Comparison of ENCODE assay signal across 11 mouse cellular contexts in the genomic region with DNA sequence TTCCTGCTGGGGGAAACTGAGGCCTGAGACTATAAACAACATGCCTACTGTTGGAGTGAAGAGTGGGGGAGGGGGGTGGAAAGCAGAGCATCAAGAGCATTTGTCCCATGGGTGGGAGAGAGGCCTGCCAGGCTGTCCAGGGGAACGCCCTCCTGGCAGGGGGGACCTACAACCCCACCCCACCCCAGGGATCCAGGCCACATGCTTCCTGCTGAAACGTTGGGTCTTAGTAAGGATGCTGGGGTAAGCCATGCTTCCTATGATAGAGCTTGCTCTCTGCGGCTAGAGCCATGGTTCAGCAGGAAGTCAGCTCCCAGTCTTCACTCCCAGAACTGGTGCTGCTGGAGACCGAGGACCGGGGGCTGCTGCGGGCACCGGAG. TPM values are rescaled to one million over a fixed set of nuclear protein-coding genes. Genes with fewer than 3 reads are reported as not detected.
DNase-seq lines count a peak whose midpoint lies in the region; ATAC-seq and TF ChIP-seq lines count a peak whose summit lies in the region.
"Had no signal": no experiment of that assay in that cellular context is flagged by ENCODE, and none has a peak within 500 bp of the region (broad histone marks: within the 10 kb centered on the region; RNA-seq: fewer than 3 reads in every experiment).

No protein-coding gene starts in this region.

- no peak for TF ChIP-seq EP300 in liver, embryonic 14.5 days (IDR thresholded peaks at IDR 0.05; ENCODE audit: low read depth)

- H3K27me3 ChIP-seq in heart, embryonic 11.5 days (ENCODE audit: control insufficient read depth, insufficient read depth, low read length): no peaks in the 10 kb centered on the region
- no peaks in the 10 kb centered on the region for H3K27me3 ChIP-seq in kidney, postnatal 0 days (ENCODE audit: insufficient read depth, low read length)
- no peaks in the 10 kb centered on the region for H3K27me3 ChIP-seq in liver, embryonic 14.5 days (ENCODE audit: control insufficient read depth, insufficient read depth, low read length)
- H3K27me3 ChIP-seq: embryonic facial prominence, embryonic 15.5 days had no signal

- no peak for DNase-seq in heart, adult 9 months (ENCODE audit: low spot score in 2 of 2)
- DNase-seq in kidney, postnatal 0 days (ENCODE audit: low spot score): no peak
- no peak for DNase-seq in kidney, adult 8-10 months
- DNase-seq in ES-E14 (ENCODE audit: low read depth, low spot score): no peak
- DNase-seq in liver, embryonic 14.5 days (ENCODE audit: low read depth in 3 of 3, low spot score in 3 of 3): no peak
- no peak for DNase-seq in adrenal gland, postnatal 36 days
- DNase-seq in B cell, adult 2 months: no peak
- DNase-seq: cerebellum, adult 11 months had no signal

- H3K27ac ChIP-seq in heart, embryonic 11.5 days (ENCODE audit: low read depth, low read length): peak overlapping the region; percentile 50
- H3K27ac ChIP-seq in kidney, postnatal 0 days: 0 out of 2 replicates have a peak overlapping the region, but pooled peaks have one; percentile 27
- H3K27ac ChIP-seq in ES-E14 (ENCODE audit: insufficient read depth, low read depth, low read length, poor library complexity, severe bottlenecking): peak overlapping the region; percentile 57
- no peak overlapping the region for H3K27ac ChIP-seq in liver, embryonic 14.5 days
- H3K27ac ChIP-seq: embryonic facial prominence, embryonic 15.5 days had no signal

- no peak for TF ChIP-seq CTCF in kidney, postnatal 0 days (IDR thresholded peaks at IDR 0.05; ENCODE audit: low read depth)
- TF ChIP-seq CTCF in liver, embryonic 14.5 days (IDR thresholded peaks at IDR 0.05; ENCODE audit: low read depth): no peak

- H3K4me1 ChIP-seq in heart, embryonic 11.5 days (ENCODE audit: control insufficient read depth, insufficient read depth, low read length): peaks cover 59% of the 10 kb centered on the region
- H3K4me1 ChIP-seq in kidney, postnatal 0 days (replicated peaks; ENCODE audit: insufficient read depth, low read length): peaks cover 18% of the 10 kb centered on the region
- peaks cover 12 to 56% of the 10 kb centered on the region in 2 experiments for H3K4me1 ChIP-seq in ES-E14 (ENCODE audit: control insufficient read depth in 2 of 2, insufficient read depth in 2 of 2, low read length in 2 of 2, poor library complexity in 1 of 2)
- H3K4me1 ChIP-seq in liver, embryonic 14.5 days (replicated peaks; ENCODE audit: control insufficient read depth in 2 of 2, insufficient read depth in 2 of 2, low read length in 1 of 2): peaks cover 8 to 68% of the 10 kb centered on the region in 2 experiments; a peak in 3 of 4 replicates

- no peaks in the 10 kb centered on the region for H3K9me3 ChIP-seq in heart, embryonic 11.5 days (replicated peaks; ENCODE audit: control insufficient read depth, low read length)
- H3K9me3 ChIP-seq in kidney, postnatal 0 days (replicated peaks; ENCODE audit: low read length): no peaks in the 10 kb centered on the region
- no peaks in the 10 kb centered on the region for H3K9me3 ChIP-seq in ES-E14 (ENCODE audit: control insufficient read depth, insufficient read depth, low read depth, low read length)
- no peaks in the 10 kb centered on the region for H3K9me3 ChIP-seq in liver, embryonic 14.5 days (ENCODE audit: control insufficient read depth, low read length)
- H3K9me3 ChIP-seq: embryonic facial prominence, embryonic 15.5 days had no signal

- H3K9ac ChIP-seq in heart, embryonic 11.5 days (ENCODE audit: low read depth, low read length): no peak overlapping the region; the same call in 1 of the 2 replicates
- H3K9ac ChIP-seq in kidney, postnatal 0 days (ENCODE audit: low read depth, low read length): no peak overlapping the region
- no peak overlapping the region; the same call in 1 of the 2 replicates for H3K9ac ChIP-seq in ES-E14 (ENCODE audit: insufficient read depth, low read depth, low read length, poor library complexity, severe bottlenecking)
- H3K9ac ChIP-seq in liver, embryonic 14.5 days (replicated peaks): no peak overlapping the region
- H3K9ac ChIP-seq: embryonic facial prominence, embryonic 15.5 days had no signal

- ATAC-seq in heart, embryonic 11.5 days (replicated peaks; ENCODE audit: insufficient number of reproducible peaks, low FRiP score, low TSS enrichment): no peak
- ATAC-seq in kidney, postnatal 0 days (replicated peaks; ENCODE audit: low FRiP score, low read depth): no peak
- no peak for ATAC-seq in liver, embryonic 14.5 days (ENCODE audit: insufficient read depth)
- ATAC-seq: midbrain, embryonic 16.5 days had no signal

- H3K4me2 ChIP-seq in heart, embryonic 11.5 days: no peak overlapping the region
- H3K4me2 ChIP-seq in kidney, postnatal 0 days (ENCODE audit: low read length): no peak overlapping the region
- peak overlapping the region; percentile 6 for H3K4me2 ChIP-seq in liver, embryonic 14.5 days (ENCODE audit: low read depth)
- H3K4me2 ChIP-seq: embryonic facial prominence, embryonic 15.5 days had no signal

- H3K4me3 ChIP-seq in heart, embryonic 11.5 days (ENCODE audit: low read depth, low read length): no peak overlapping the region
- no peak overlapping the region for H3K4me3 ChIP-seq in kidney, postnatal 0 days (replicated peaks; ENCODE audit: low read depth, low read length)
- H3K4me3 ChIP-seq in ES-E14 (ENCODE audit: insufficient read depth in 1 of 2, low read depth in 1 of 2, low read length in 2 of 2, poor library complexity in 1 of 2, severe bottlenecking in 1 of 2): no peak overlapping the region; a peak in 1 of 4 replicates
- H3K4me3 ChIP-seq in liver, embryonic 14.5 days (ENCODE audit: insufficient read depth in 1 of 2, low read depth in 2 of 2, low read length in 2 of 2): no peak overlapping the region
- H3K4me3 ChIP-seq: embryonic facial prominence, embryonic 15.5 days had no signal

- no peaks in the 10 kb centered on the region for H3K36me3 ChIP-seq in heart, embryonic 11.5 days (ENCODE audit: control insufficient read depth, insufficient read depth, low read length)
- H3K36me3 ChIP-seq in kidney, postnatal 0 days (ENCODE audit: insufficient read depth, low read length): no peaks in the 10 kb centered on the region
- no peaks in the 10 kb centered on the region; the same call in 1 of the 2 replicates for H3K36me3 ChIP-seq in ES-E14 (ENCODE audit: control insufficient read depth, insufficient read depth, low read length, poor library complexity, severe bottlenecking)
- no peaks in the 10 kb centered on the region for H3K36me3 ChIP-seq in liver, embryonic 14.5 days (replicated peaks; ENCODE audit: control insufficient read depth, insufficient read depth, low read depth)
- H3K36me3 ChIP-seq: embryonic facial prominence, embryonic 15.5 days had no signal

- 73% methylated on average over 7 of the region's 7 CpGs for WGBS in heart, embryonic 11.5 days (ENCODE audit: insufficient replicate concordance)
- 73% methylated on average over 7 of the region's 7 CpGs for WGBS in kidney, postnatal 0 days
- 12% methylated on average over 7 of the region's 7 CpGs for WGBS in liver, embryonic 14.5 days (ENCODE audit: insufficient replicate concordance)

- in situ Hi-C loops in ES-E14 (cut with MboI; ENCODE audit: low sequenced_read_pairs in 2 of 2, unreplicated experiment in 2 of 2): no loop called here

TF ChIP-seq in ES-E14, 5 proteins besides CTCF, POLR2A, EP300 and RAD21 (continues in another document):
- TF ChIP-seq MAFK (IDR thresholded peaks at IDR 0.05; ENCODE audit: insufficient read depth, low read depth, low read length) (no peak), ZNF384 (IDR thresholded peaks at IDR 0.05; ENCODE audit: low read depth, low read length) (no peak), HCFC1 (IDR thresholded peaks at IDR 0.05; ENCODE audit: borderline replicate concordance, insufficient read depth, low read length) (no peak), CHD2 (IDR thresholded peaks at IDR 0.05; ENCODE audit: low read depth, low read length) (no peak)

RNA-seq across cellular contexts. Expression of a gene that starts 7.7 kb away (rescaled TPM):
- 30.2 and 31.2 TPM in 2 replicates for polyA plus RNA-seq in heart, embryonic 11.5 days (2014; fragmentation: Nextera tagmentation; extraction: Ambion mirVana)
- 63.8 and 65.5 TPM in 2 replicates for polyA plus RNA-seq in kidney, postnatal 0 days (2015; fragmentation: Nextera tagmentation; extraction: Ambion mirVana)
- total RNA-seq in ES-E14 (2012; rRNA removed): 82.7 and 103 TPM in 2 replicates
- 16.2 and 17.2 TPM in 2 replicates for polyA plus RNA-seq in liver, embryonic 14.5 days (2012; rRNA removed)
- 30.7 and 30.9 TPM in 2 replicates for polyA plus RNA-seq in liver, embryonic 14.5 days (2014; fragmentation: Nextera tagmentation; extraction: Ambion mirVana)
- 100 to 1,000 TPM; 198 to 275 TPM for total RNA-seq in adrenal gland, postnatal 36 days (2021)

RNA-seq across cellular contexts. Expression of a gene that starts 28.6 kb away (rescaled TPM):
- not detected in 2 replicates for polyA plus RNA-seq in heart, embryonic 11.5 days (2014; fragmentation: Nextera tagmentation; extraction: Ambion mirVana)
- polyA plus RNA-seq in kidney, postnatal 0 days (2015; fragmentation: Nextera tagmentation; extraction: Ambion mirVana): 3.4 TPM in 2 replicates
- not detected in 2 replicates for total RNA-seq in ES-E14 (2012; rRNA removed)
- not detected in 2 replicates for polyA plus RNA-seq in liver, embryonic 14.5 days (2012; rRNA removed)
- 0.24 TPM in 1 of 2 replicates, not detected in the other for polyA plus RNA-seq in liver, embryonic 14.5 days (2014; fragmentation: Nextera tagmentation; extraction: Ambion mirVana)
- 1 to 10 TPM; 3.4 to 3.9 TPM for total RNA-seq in adrenal gland, postnatal 36 days (2021)

RNA-seq across cellular contexts. Expression of a gene that starts 31.9 kb away (rescaled TPM):
- polyA plus RNA-seq in heart, embryonic 11.5 days (2014; fragmentation: Nextera tagmentation; extraction: Ambion mirVana): 0.66 TPM in 1 of 2 replicates, not detected in the other
- 0.58 and 0.64 TPM in 2 replicates for polyA plus RNA-seq in kidney, postnatal 0 days (2015; fragmentation: Nextera tagmentation; extraction: Ambion mirVana)
- total RNA-seq in ES-E14 (2012; rRNA removed): 0.31 and 0.69 TPM in 2 replicates
- 0.39 and 0.63 TPM in 2 replicates for polyA plus RNA-seq in liver, embryonic 14.5 days (2012; rRNA removed)
- polyA plus RNA-seq in liver, embryonic 14.5 days (2014; fragmentation: Nextera tagmentation; extraction: Ambion mirVana): 0.59 and 0.95 TPM in 2 replicates
- total RNA-seq in adrenal gland, postnatal 36 days (2021): 10 to 100 TPM; 55.5 to 60.8 TPM

RNA-seq across cellular contexts. Expression of a gene that starts 42.0 kb away (rescaled TPM):
- polyA plus RNA-seq in heart, embryonic 11.5 days (2014; fragmentation: Nextera tagmentation; extraction: Ambion mirVana): 13.7 and 15.9 TPM in 2 replicates
- polyA plus RNA-seq in kidney, postnatal 0 days (2015; fragmentation: Nextera tagmentation; extraction: Ambion mirVana): 19.8 and 23.5 TPM in 2 replicates
- 38.1 and 38.9 TPM in 2 replicates for total RNA-seq in ES-E14 (2012; rRNA removed)
- 10.7 and 11.6 TPM in 2 replicates for polyA plus RNA-seq in liver, embryonic 14.5 days (2012; rRNA removed)
- 8.0 and 9.2 TPM in 2 replicates for polyA plus RNA-seq in liver, embryonic 14.5 days (2014; fragmentation: Nextera tagmentation; extraction: Ambion mirVana)
- 10 to 100 TPM; 36.3 to 37.8 TPM for total RNA-seq in adrenal gland, postnatal 36 days (2021)

RNA-seq across cellular contexts. Expression of a gene that starts 58.6 kb away (rescaled TPM):
- polyA plus RNA-seq in heart, embryonic 11.5 days (2014; fragmentation: Nextera tagmentation; extraction: Ambion mirVana): 24.5 and 27.3 TPM in 2 replicates
- 26.3 and 30.0 TPM in 2 replicates for polyA plus RNA-seq in kidney, postnatal 0 days (2015; fragmentation: Nextera tagmentation; extraction: Ambion mirVana)
- 25.8 and 32.0 TPM in 2 replicates for total RNA-seq in ES-E14 (2012; rRNA removed)
- 15.7 and 16.0 TPM in 2 replicates for polyA plus RNA-seq in liver, embryonic 14.5 days (2012; rRNA removed)
- 13.3 and 15.3 TPM in 2 replicates for polyA plus RNA-seq in liver, embryonic 14.5 days (2014; fragmentation: Nextera tagmentation; extraction: Ambion mirVana)
- 10 to 100 TPM; 35.5 to 63.7 TPM for total RNA-seq in adrenal gland, postnatal 36 days (2021)
